ENCODE assay signal across 8 mouse cellular contexts in the genomic region with DNA sequence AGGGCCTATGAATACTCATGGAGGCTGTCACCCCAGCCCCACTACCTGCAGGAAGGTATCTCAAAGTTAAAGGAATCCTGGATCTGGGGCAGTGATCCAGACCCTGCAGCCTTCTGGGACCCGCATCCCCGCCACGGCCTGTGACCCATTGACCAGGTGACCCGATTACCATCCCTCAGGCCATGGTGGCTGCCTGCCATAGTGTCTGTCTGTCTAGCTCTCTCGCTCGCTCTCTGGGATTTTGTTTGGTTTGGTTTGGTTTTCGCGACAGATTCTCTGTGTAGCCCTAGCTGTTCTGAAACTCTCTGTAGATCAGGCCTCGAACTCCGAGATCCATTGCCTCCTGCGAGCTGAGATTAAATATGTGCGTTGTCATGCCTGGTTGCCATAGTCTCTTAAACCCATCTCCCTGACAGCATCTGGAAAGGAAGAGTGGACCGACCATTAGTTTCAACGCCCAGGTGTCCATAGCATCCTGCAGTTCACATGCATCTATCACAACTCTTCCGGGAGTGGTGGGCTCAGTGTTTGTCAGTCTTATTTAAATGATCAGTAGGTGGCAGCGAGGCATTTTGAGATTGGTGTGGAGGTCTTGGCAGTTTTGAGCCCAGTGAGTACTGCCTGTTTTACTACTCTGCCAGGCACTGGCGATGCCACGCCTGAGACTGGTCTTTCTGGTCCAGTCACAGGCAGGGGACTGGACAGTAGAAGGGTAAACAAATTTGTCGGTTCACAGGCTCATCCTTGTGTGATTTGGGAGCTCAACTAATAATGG. TPM values are rescaled to one million over a fixed set of nuclear protein-coding genes. Genes with fewer than 3 reads are reported as not detected.
DNase-seq lines count a peak whose midpoint lies in the region; ATAC-seq and TF ChIP-seq lines count a peak whose summit lies in the region.

No protein-coding gene starts in this region.

- peak overlapping the region; percentile 98 for H3K27ac ChIP-seq in gastrocnemius, adult 2 months
- H3K27ac ChIP-seq in heart, embryonic 16.5 days (ENCODE audit: low read length) = peak overlapping the region; percentile 74
- H3K27ac ChIP-seq in liver, embryonic 11.5 days (ENCODE audit: low read depth, low read length) = peak overlapping the region; percentile 89
- peak overlapping the region; percentile 83 for H3K27ac ChIP-seq in stomach, embryonic 15.5 days

- no peak for DNase-seq in gastrocnemius, adult 2 months
- no peak for DNase-seq in gastrocnemius, adult 8-10 months (ENCODE audit: low spot score in 2 of 2)
- peak; percentile 15 for DNase-seq in urinary bladder, postnatal 25 days (ENCODE audit: low spot score)
- no peak for DNase-seq in urinary bladder, postnatal 4 days (ENCODE audit: low spot score in 2 of 2)
- no peak for DNase-seq in liver, embryonic 11.5 days (ENCODE audit: low spot score)
- DNase-seq in frontal cortex, adult 2 months (ENCODE audit: extremely low spot score in 1 of 2, low spot score in 1 of 2) = no peak

- intact Hi-C loops in gastrocnemius, adult 2 months (cut with DNase I) = loop anchor here (1.0 to 5.0 kb wide), 2 partner anchors 17 to 48 kb away; partner anchors contain the start of gene Agtrap

- peak overlapping the region; percentile 79 for H3K9ac ChIP-seq in heart, embryonic 16.5 days (ENCODE audit: low read length)
- peak overlapping the region; percentile 85 for H3K9ac ChIP-seq in liver, embryonic 11.5 days (ENCODE audit: low read depth, low read length)
- H3K9ac ChIP-seq in stomach, embryonic 15.5 days = peak overlapping the region; percentile 36; the same call in 1 of the 2 replicates

- H3K36me3 ChIP-seq in heart, embryonic 16.5 days (ENCODE audit: control insufficient read depth, insufficient read depth) = peaks cover 3% of the 10 kb centered on the region; the same call in 1 of the 2 replicates
- H3K36me3 ChIP-seq in liver, embryonic 11.5 days (ENCODE audit: control insufficient read depth, insufficient read depth, low read length) = peaks cover under 1% of the 10 kb centered on the region; the same call in 1 of the 2 replicates
- H3K36me3 ChIP-seq in stomach, embryonic 15.5 days = 0 out of 2 replicates have a peak, but pooled peaks cover 6% of the 10 kb centered on the region

- H3K4me2 ChIP-seq in heart, embryonic 16.5 days (ENCODE audit: low read depth, low read length) = peak overlapping the region; percentile 88
- peak overlapping the region; percentile 96 for H3K4me2 ChIP-seq in liver, embryonic 11.5 days
- peak overlapping the region; percentile 83 for H3K4me2 ChIP-seq in stomach, embryonic 15.5 days

- peak overlapping the region; percentile 94 for H3K4me3 ChIP-seq in gastrocnemius, adult 2 months
- peak overlapping the region; percentile 84 for H3K4me3 ChIP-seq in heart, embryonic 16.5 days (ENCODE audit: low read length)
- peak overlapping the region; percentile 61 for H3K4me3 ChIP-seq in liver, embryonic 11.5 days (ENCODE audit: low read depth, low read length)
- H3K4me3 ChIP-seq in stomach, embryonic 15.5 days (replicated peaks) = peak overlapping the region; percentile 90

- no peaks in the 10 kb centered on the region for H3K9me3 ChIP-seq in heart, embryonic 16.5 days (replicated peaks; ENCODE audit: control insufficient read depth, low read length)
- no peaks in the 10 kb centered on the region for H3K9me3 ChIP-seq in liver, embryonic 11.5 days (ENCODE audit: control insufficient read depth, low read length)
- H3K9me3 ChIP-seq in stomach, embryonic 15.5 days = no peaks in the 10 kb centered on the region

- 19% methylated on average over 19 of the region's 19 CpGs for WGBS in heart, embryonic 16.5 days
- 18% methylated on average over 19 of the region's 19 CpGs for WGBS in liver, embryonic 11.5 days
- WGBS in stomach, embryonic 15.5 days = 17% methylated on average over 19 of the region's 19 CpGs

- H3K4me1 ChIP-seq in heart, embryonic 16.5 days (ENCODE audit: control insufficient read depth, insufficient read depth, low read length) = peaks cover 30% of the 10 kb centered on the region
- peaks cover 52% of the 10 kb centered on the region for H3K4me1 ChIP-seq in liver, embryonic 11.5 days (replicated peaks; ENCODE audit: control insufficient read depth, insufficient read depth, low read length)
- H3K4me1 ChIP-seq in stomach, embryonic 15.5 days = peaks cover 27% of the 10 kb centered on the region

- ATAC-seq in heart, embryonic 16.5 days (replicated peaks; ENCODE audit: extremely low read depth, insufficient read depth, low FRiP score) = no peak
- peak; percentile 1; the same call in 1 of the 2 replicates for ATAC-seq in liver, embryonic 11.5 days (replicated peaks; ENCODE audit: low FRiP score)
- no peak for ATAC-seq in stomach, embryonic 15.5 days (ENCODE audit: insufficient read depth, low FRiP score, low read depth)

- peak; percentile 8; the same call in 1 of the 2 replicates for TF ChIP-seq CTCF in gastrocnemius, adult 2 months (IDR thresholded peaks at IDR 0.05)

- no peaks in the 10 kb centered on the region for H3K27me3 ChIP-seq in heart, embryonic 16.5 days (ENCODE audit: control insufficient read depth, insufficient read depth, low read length)
- H3K27me3 ChIP-seq in liver, embryonic 11.5 days (replicated peaks; ENCODE audit: control insufficient read depth, insufficient read depth, low read length) = no peaks in the 10 kb centered on the region
- H3K27me3 ChIP-seq in stomach, embryonic 15.5 days (replicated peaks) = no peaks in the 10 kb centered on the region

RNA-seq across cellular contexts. Expression of gene Mthfr, which starts 0.6 kb away (rescaled TPM):
- total RNA-seq in gastrocnemius, adult 2 months (2021) = 10 to 100 TPM in 1 of 2 experiments, 1 to 10 TPM in 1; 6.9 to 14.2 TPM
- total RNA-seq in gastrocnemius, adult 8-10 months (2022) = 1 to 10 TPM; 4.8 to 7.0 (median 6.3) TPM
- 11.7 and 13.9 TPM in 2 replicates for polyA plus RNA-seq in heart, embryonic 16.5 days (2015; fragmentation: Nextera tagmentation; extraction: Ambion mirVana)
- 15.5 and 16.1 TPM in 2 replicates for polyA plus RNA-seq in liver, embryonic 11.5 days (2014; fragmentation: Nextera tagmentation; extraction: Ambion mirVana)
- 16.7 and 20.9 TPM in 2 replicates for polyA plus RNA-seq in stomach, embryonic 15.5 days (2015; fragmentation: Nextera tagmentation; extraction: Ambion mirVana)
- polyA plus RNA-seq in frontal cortex, adult 2 months (2012; rRNA removed) = 28.7 and 34.2 TPM in 2 replicates

RNA-seq across cellular contexts. Expression of gene Clcn6, which starts 0.8 kb away (rescaled TPM):
- total RNA-seq in gastrocnemius, adult 2 months (2021) = 1 to 10 TPM; 4.7 to 5.0 TPM
- total RNA-seq in gastrocnemius, adult 8-10 months (2022) = 1 to 10 TPM; 4.1 to 5.3 (median 4.7) TPM
- 6.8 and 7.1 TPM in 2 replicates for polyA plus RNA-seq in heart, embryonic 16.5 days (2015; fragmentation: Nextera tagmentation; extraction: Ambion mirVana)
- polyA plus RNA-seq in liver, embryonic 11.5 days (2014; fragmentation: Nextera tagmentation; extraction: Ambion mirVana) = 2.0 and 2.4 TPM in 2 replicates
- 5.1 and 6.1 TPM in 2 replicates for polyA plus RNA-seq in stomach, embryonic 15.5 days (2015; fragmentation: Nextera tagmentation; extraction: Ambion mirVana)
- 42.8 and 46.9 TPM in 2 replicates for polyA plus RNA-seq in frontal cortex, adult 2 months (2012; rRNA removed)

RNA-seq across cellular contexts. Expression of gene Nppa, which starts 38.9 kb away (rescaled TPM):
- not detected for total RNA-seq in gastrocnemius, adult 2 months (2021)
- total RNA-seq in gastrocnemius, adult 8-10 months (2022) = under 1 TPM in 3 of 4 experiments, not detected in 1; 0.34 to 0.46 (median 0.39) TPM
- polyA plus RNA-seq in heart, embryonic 16.5 days (2015; fragmentation: Nextera tagmentation; extraction: Ambion mirVana) = 4,431 and 6,649 TPM in 2 replicates
- 7.2 and 32.9 TPM in 2 replicates for polyA plus RNA-seq in liver, embryonic 11.5 days (2014; fragmentation: Nextera tagmentation; extraction: Ambion mirVana)
- 2.4 and 2.6 TPM in 2 replicates for polyA plus RNA-seq in stomach, embryonic 15.5 days (2015; fragmentation: Nextera tagmentation; extraction: Ambion mirVana)
- 13.9 and 14.6 TPM in 2 replicates for polyA plus RNA-seq in frontal cortex, adult 2 months (2012; rRNA removed)

RNA-seq across cellular contexts. Expression of gene Agtrap, which starts 48.4 kb away (rescaled TPM):
- total RNA-seq in gastrocnemius, adult 2 months (2021) = 10 to 100 TPM in 1 of 2 experiments, 1 to 10 TPM in 1; 9.8 to 12.6 TPM
- total RNA-seq in gastrocnemius, adult 8-10 months (2022) = 10 to 100 TPM; 11.8 to 15.2 (median 13.8) TPM
- polyA plus RNA-seq in heart, embryonic 16.5 days (2015; fragmentation: Nextera tagmentation; extraction: Ambion mirVana) = 17.2 and 17.9 TPM in 2 replicates
- 18.3 and 20.9 TPM in 2 replicates for polyA plus RNA-seq in liver, embryonic 11.5 days (2014; fragmentation: Nextera tagmentation; extraction: Ambion mirVana)
- 13.7 and 14.1 TPM in 2 replicates for polyA plus RNA-seq in stomach, embryonic 15.5 days (2015; fragmentation: Nextera tagmentation; extraction: Ambion mirVana)
- 7.5 and 9.6 TPM in 2 replicates for polyA plus RNA-seq in frontal cortex, adult 2 months (2012; rRNA removed)

RNA-seq across cellular contexts. Expression of gene Nppb, which starts 53.9 kb away (rescaled TPM):
- total RNA-seq in gastrocnemius, adult 2 months (2021) = not detected
- not detected for total RNA-seq in gastrocnemius, adult 8-10 months (2022)
- polyA plus RNA-seq in heart, embryonic 16.5 days (2015; fragmentation: Nextera tagmentation; extraction: Ambion mirVana) = 159 and 197 TPM in 2 replicates
- 1.1 TPM in 1 of 2 replicates, not detected in the other for polyA plus RNA-seq in liver, embryonic 11.5 days (2014; fragmentation: Nextera tagmentation; extraction: Ambion mirVana)
- polyA plus RNA-seq in stomach, embryonic 15.5 days (2015; fragmentation: Nextera tagmentation; extraction: Ambion mirVana) = 0.23 TPM in 1 of 2 replicates, not detected in the other
- polyA plus RNA-seq in frontal cortex, adult 2 months (2012; rRNA removed) = 0.15 and 0.16 TPM in 2 replicates

Comparison
In these comparisons a context has a peak if more than half of its experiments do, and no peak if none do; other contexts are left out.
1. RNA of gene Nppa, which starts 38.9 kb away (polyA plus RNA-seq): 4,431 to 6,649 TPM in heart, embryonic 16.5 days; 7.2 to 32.9 TPM in liver, embryonic 11.5 days, 13.9 to 14.6 TPM in frontal cortex, adult 2 months and 2.4 to 2.6 TPM in stomach, embryonic 15.5 days; every median in the first group is over 100 times any median in the second.
2. Peak in every context shown above with its lines, with median percentiles within 50 percentile points of each other: H3K27ac ChIP-seq, H3K4me3 ChIP-seq, H3K4me2 ChIP-seq and H3K9ac ChIP-seq.